Mouse (Mus musculus): ENCODE results near the gene Eno1.

DNA sequence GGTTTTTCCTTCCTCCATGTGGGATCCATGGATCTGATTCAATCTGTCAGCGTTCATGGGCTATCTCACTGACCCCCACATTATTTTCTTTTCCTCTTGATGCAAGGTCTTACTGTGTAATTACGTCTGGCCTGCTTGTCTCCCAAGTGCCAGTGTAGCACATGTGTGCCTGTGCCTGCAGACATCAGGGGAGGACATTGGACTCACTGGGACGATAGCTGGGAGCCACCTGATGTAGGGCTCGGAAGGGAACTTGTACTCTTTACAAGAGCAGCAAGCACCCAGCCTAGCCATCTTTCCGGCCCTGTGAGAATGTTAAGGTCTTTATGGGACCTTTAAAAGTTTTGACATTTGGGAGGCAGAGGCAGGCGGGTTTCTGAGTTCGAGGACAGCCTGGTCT is 58.3 kb downstream of the Eno1 start:
- no peak for TF ChIP-seq CTCF (IDR thresholded peaks at IDR 0.05; ENCODE audit: low read depth, low read length)
- TF ChIP-seq TAL1 (conservative IDR thresholded peaks at IDR 0.05; ENCODE audit: low read depth, low read length) = no peak
- no peak for TF ChIP-seq POLR2AphosphoS5 (IDR thresholded peaks at IDR 0.05; ENCODE audit: insufficient replicate concordance, low read depth, low read length)
- no peak for TF ChIP-seq GATA2 (IDR thresholded peaks at IDR 0.05; ENCODE audit: borderline replicate concordance, low read depth, low read length)
- TF ChIP-seq GATA1 (IDR thresholded peaks at IDR 0.05; ENCODE audit: borderline replicate concordance, low read length) = no peak

Measured in G1E (cell line).